Mouse (Mus musculus): ENCODE measurements around the gene 4930469K13Rik.

- no peak for TF ChIP-seq CTCF (IDR thresholded peaks at IDR 0.05; ENCODE audit: extremely low read depth, insufficient read depth, low read length)
- no peak for TF ChIP-seq POLR2A (IDR thresholded peaks at IDR 0.05; ENCODE audit: extremely low read depth, insufficient read depth, low read length)
These were observed 142.4 kb downstream of the 4930469K13Rik start for GRCm38 (mm10) chr11:33955982-33956381.

Measured in cortical plate, adult 2 months (tissue).